Mouse (Mus musculus): ENCODE results near the gene Klf1. TPM values are rescaled to one million over a fixed set of nuclear protein-coding genes. Genes with fewer than 3 reads are reported as not detected.

Gene Klf1
- polyA plus RNA-seq, 1 experiment from 2014 or later: 2.3 TPM

- Histone ChIP-seq H3K9me3 (ENCODE audit: control insufficient read depth, low read depth, low read length) (no peaks in the 10 kb centered on the region), H3K4me3 (ENCODE audit: low read depth, low read length) (no peak overlapping the region), H3K27ac (ENCODE audit: low read length) (no peak overlapping the region), H3K4me2 (replicated peaks; ENCODE audit: low read depth, low read length) (no peak overlapping the region), H3K36me3 (ENCODE audit: control insufficient read depth, insufficient read depth, low read length) (no peaks in the 10 kb centered on the region), H3K9ac (replicated peaks; ENCODE audit: low read depth, low read length) (no peak overlapping the region), H3K4me1 (ENCODE audit: control insufficient read depth, insufficient read depth, low read length) (peaks cover 6% of the 10 kb centered on the region; the same call in 1 of the 2 replicates), H3K27me3 (ENCODE audit: control insufficient read depth, insufficient read depth, low read length) (peaks cover 52% of the 10 kb centered on the region)
- 81% methylated on average over 16 of the region's 16 CpGs for WGBS
- ATAC-seq (ENCODE audit: insufficient number of reproducible peaks, insufficient read depth, low FRiP score, low read depth): no peak
Measured at GRCm38 (mm10) chr8:84933767-84934559, 32.2 kb downstream of the Klf1 start.

DNA sequence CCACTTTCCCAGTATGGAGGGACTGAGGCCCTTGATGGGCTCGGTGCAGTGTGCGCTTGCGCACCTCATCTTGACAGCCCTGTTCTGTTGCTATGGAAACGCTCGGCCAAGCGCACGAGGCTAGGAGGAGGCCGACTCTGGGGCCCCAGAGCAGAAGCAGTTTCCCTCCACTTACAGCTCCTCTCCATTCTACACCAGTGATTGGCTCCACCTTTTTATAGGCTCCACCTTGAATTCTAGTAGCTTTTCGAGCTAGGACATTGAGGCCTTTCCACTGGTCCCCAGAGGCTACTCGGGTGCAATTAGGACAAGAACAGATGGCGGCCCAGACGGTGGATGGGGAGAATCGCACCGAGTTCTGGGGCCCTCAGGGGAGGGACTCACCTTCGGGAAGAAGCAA lies 33.1 kb downstream of the Klf1 start:
- 1% methylated on average over 15 of the region's 15 CpGs for WGBS
- Histone ChIP-seq H3K4me3 (ENCODE audit: low read depth, low read length) (no peak overlapping the region), H3K27me3 (ENCODE audit: control insufficient read depth, insufficient read depth, low read length) (peaks cover 44% of the 10 kb centered on the region)

DNA sequence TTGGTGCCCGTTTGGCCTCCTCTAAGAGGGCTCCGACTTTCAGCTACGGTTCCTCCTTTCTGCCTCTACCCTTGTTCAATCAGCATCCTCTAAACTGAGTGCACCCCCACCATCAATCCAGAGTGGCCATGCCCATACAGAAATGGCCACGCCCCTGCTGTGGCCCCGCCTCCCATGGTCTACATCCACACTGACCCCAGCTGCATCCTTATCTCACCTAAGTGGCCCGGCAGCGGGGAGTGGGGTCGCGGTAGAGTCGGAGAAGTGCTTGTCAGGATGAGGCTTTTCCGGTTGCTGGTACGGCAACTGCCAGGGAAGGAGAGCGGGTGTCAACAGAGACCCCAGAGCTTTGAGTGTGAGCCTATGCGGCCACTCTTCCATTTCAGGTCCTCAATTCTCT lies 33.8 kb downstream of the Klf1 start:
- ATAC-seq (ENCODE audit: insufficient number of reproducible peaks, insufficient read depth, low FRiP score, low read depth): peak; percentile 25; the same call in 1 of the 2 replicates
- 5% methylated on average over 14 of the region's 14 CpGs for WGBS
- Histone ChIP-seq H3K27me3 (ENCODE audit: control insufficient read depth, insufficient read depth, low read length) (peaks cover 39% of the 10 kb centered on the region), H3K4me3 (ENCODE audit: low read depth, low read length) (no peak overlapping the region), H3K27ac (ENCODE audit: low read length) (no peak overlapping the region), H3K9ac (replicated peaks; ENCODE audit: low read depth, low read length) (no peak overlapping the region), H3K4me1 (ENCODE audit: control insufficient read depth, insufficient read depth, low read length) (peaks cover 6% of the 10 kb centered on the region; the same call in 1 of the 2 replicates), H3K36me3 (ENCODE audit: control insufficient read depth, insufficient read depth, low read length) (no peaks in the 10 kb centered on the region), H3K9me3 (ENCODE audit: control insufficient read depth, low read depth, low read length) (no peaks in the 10 kb centered on the region), H3K4me2 (replicated peaks; ENCODE audit: low read depth, low read length) (no peak overlapping the region)

More for the DNA sequence above, 33.1 kb downstream of the Klf1 start:
- no peaks in the 10 kb centered on the region for H3K36me3 ChIP-seq (ENCODE audit: control insufficient read depth, insufficient read depth, low read length)
- no peak overlapping the region for H3K4me2 ChIP-seq (replicated peaks; ENCODE audit: low read depth, low read length)
- no peak overlapping the region for H3K9ac ChIP-seq (replicated peaks; ENCODE audit: low read depth, low read length)
- no peak for ATAC-seq (ENCODE audit: insufficient number of reproducible peaks, insufficient read depth, low FRiP score, low read depth)
- H3K4me1 ChIP-seq (ENCODE audit: control insufficient read depth, insufficient read depth, low read length): peaks cover 6% of the 10 kb centered on the region; the same call in 1 of the 2 replicates
- H3K9me3 ChIP-seq (ENCODE audit: control insufficient read depth, low read depth, low read length): no peaks in the 10 kb centered on the region
- no peak overlapping the region for H3K27ac ChIP-seq (ENCODE audit: low read length)

- no peak overlapping the region for H3K27ac ChIP-seq (ENCODE audit: low read length)
- H3K9me3 ChIP-seq (ENCODE audit: control insufficient read depth, low read depth, low read length): no peaks in the 10 kb centered on the region
- ATAC-seq (ENCODE audit: insufficient number of reproducible peaks, insufficient read depth, low FRiP score, low read depth): no peak
- peak overlapping the region; percentile 34 for H3K4me3 ChIP-seq (ENCODE audit: low read depth, low read length)
- H3K4me2 ChIP-seq (replicated peaks; ENCODE audit: low read depth, low read length): peak overlapping the region; percentile 68
- peaks cover 37% of the 10 kb centered on the region for H3K27me3 ChIP-seq (ENCODE audit: control insufficient read depth, insufficient read depth, low read length)
- no peak overlapping the region; the same call in 1 of the 2 replicates for H3K9ac ChIP-seq (replicated peaks; ENCODE audit: low read depth, low read length)
- 27% methylated on average over 20 of the region's 23 CpGs for WGBS
- no peaks in the 10 kb centered on the region for H3K36me3 ChIP-seq (ENCODE audit: control insufficient read depth, insufficient read depth, low read length)
- H3K4me1 ChIP-seq (ENCODE audit: control insufficient read depth, insufficient read depth, low read length): peaks cover 6% of the 10 kb centered on the region; the same call in 1 of the 2 replicates
Measured at GRCm38 (mm10) chr8:84936041-84936961, 34.6 kb downstream of the Klf1 start.

- H3K4me1 ChIP-seq (ENCODE audit: control insufficient read depth, insufficient read depth, low read length): peaks cover 6% of the 10 kb centered on the region; the same call in 1 of the 2 replicates
- under 1% methylated on average over 50 of the region's 50 CpGs for WGBS
- no peak within 1 kb of the TSS for H3K27ac ChIP-seq (ENCODE audit: low read length)
- H3K36me3 ChIP-seq (ENCODE audit: control insufficient read depth, insufficient read depth, low read length): no peaks in the 10 kb centered on the region
- H3K27me3 ChIP-seq (ENCODE audit: control insufficient read depth, insufficient read depth, low read length): peaks cover 37% of the 10 kb centered on the region
- H3K9ac ChIP-seq (replicated peaks; ENCODE audit: low read depth, low read length): no peak within 1 kb of the TSS; the same call in 1 of the 2 replicates
- peak within 1 kb of the TSS; percentile 34 for H3K4me3 ChIP-seq (ENCODE audit: low read depth, low read length)
- ATAC-seq (ENCODE audit: insufficient number of reproducible peaks, insufficient read depth, low FRiP score, low read depth): peak; percentile 68
- peak within 1 kb of the TSS; percentile 68 for H3K4me2 ChIP-seq (replicated peaks; ENCODE audit: low read depth, low read length)
- H3K9me3 ChIP-seq (ENCODE audit: control insufficient read depth, low read depth, low read length): no peaks in the 10 kb centered on the region
Measured at GRCm38 (mm10) chr8:84936962-84937546, 35.3 kb downstream of the Klf1 start, which contains the start of gene Mast1. TSS of gene Mast1 (minus strand) at chr8:84937359.

- no peak overlapping the region for H3K9ac ChIP-seq (replicated peaks; ENCODE audit: low read depth, low read length)
- H3K4me1 ChIP-seq (ENCODE audit: control insufficient read depth, insufficient read depth, low read length): peaks cover 6% of the 10 kb centered on the region; the same call in 1 of the 2 replicates
- H3K9me3 ChIP-seq (ENCODE audit: control insufficient read depth, low read depth, low read length): no peaks in the 10 kb centered on the region
- H3K4me2 ChIP-seq (replicated peaks; ENCODE audit: low read depth, low read length): peak overlapping the region; percentile 68; the same call in 1 of the 2 replicates
- no peaks in the 10 kb centered on the region for H3K36me3 ChIP-seq (ENCODE audit: control insufficient read depth, insufficient read depth, low read length)
- 61% methylated on average over 13 of the region's 13 CpGs for WGBS
- H3K27ac ChIP-seq (ENCODE audit: low read length): no peak overlapping the region
- ATAC-seq (ENCODE audit: insufficient number of reproducible peaks, insufficient read depth, low FRiP score, low read depth): no peak
- H3K27me3 ChIP-seq (ENCODE audit: control insufficient read depth, insufficient read depth, low read length): peaks cover 37% of the 10 kb centered on the region
- H3K4me3 ChIP-seq (ENCODE audit: low read depth, low read length): no peak overlapping the region
Measured at GRCm38 (mm10) chr8:84937620-84938485, 36.1 kb downstream of the Klf1 start.

- Histone ChIP-seq H3K4me2 (replicated peaks; ENCODE audit: low read depth, low read length) (no peak overlapping the region), H3K27ac (ENCODE audit: low read length) (no peak overlapping the region), H3K9me3 (ENCODE audit: control insufficient read depth, low read depth, low read length) (no peaks in the 10 kb centered on the region), H3K4me3 (ENCODE audit: low read depth, low read length) (no peak overlapping the region), H3K9ac (replicated peaks; ENCODE audit: low read depth, low read length) (no peak overlapping the region), H3K27me3 (ENCODE audit: control insufficient read depth, insufficient read depth, low read length) (peaks cover 30% of the 10 kb centered on the region), H3K4me1 (ENCODE audit: control insufficient read depth, insufficient read depth, low read length) (0 out of 2 replicates have a peak, but pooled peaks cover 6% of the 10 kb centered on the region), H3K36me3 (ENCODE audit: control insufficient read depth, insufficient read depth, low read length) (no peaks in the 10 kb centered on the region)
- no peak for ATAC-seq (ENCODE audit: insufficient number of reproducible peaks, insufficient read depth, low FRiP score, low read depth)
- WGBS: 18% methylated on average over 4 of the region's 4 CpGs
Measured at GRCm38 (mm10) chr8:84943699-84944098, 42.0 kb downstream of the Klf1 start.

All from stomach, embryonic 14.5 days (tissue).